Mouse (Mus musculus): Measurements from ENCODE around the gene Dcun1d1. TPM values are rescaled to one million over a fixed set of nuclear protein-coding genes. Genes with fewer than 3 reads are reported as not detected.

Gene Dcun1d1
- polyA plus RNA-seq, 1 experiment = 40.0 TPM

- Histone ChIP-seq H3K27ac (ENCODE audit: insufficient read depth, low read length) (no peak overlapping the region), H3K27me3 (ENCODE audit: control insufficient read depth, insufficient read depth, low read length) (no peaks in the 10 kb centered on the region), H3K4me1 (ENCODE audit: control insufficient read depth, insufficient read depth, low read length) (no peaks in the 10 kb centered on the region), H3K4me3 (replicated peaks; ENCODE audit: insufficient read depth, low read depth, low read length) (no peak overlapping the region)
- no peak for TF ChIP-seq CTCF (IDR thresholded peaks at IDR 0.05; ENCODE audit: borderline replicate concordance, insufficient read depth, low read depth, low read length)
- no peak for TF ChIP-seq POLR2A (IDR thresholded peaks at IDR 0.05; ENCODE audit: borderline replicate concordance, insufficient read depth, low read length)
- 87% methylated on average over 5 of the region's 5 CpGs for whole genome bisulfite sequencing
- DNase-seq = no peak
Observed at GRCm38 (mm10) chr3:35900555-35901204, 36.6 kb downstream of the Dcun1d1 start.

GRCm38 (mm10) chr3:35899109-35899508, 38.1 kb downstream of the Dcun1d1 start:
- no peak overlapping the region for H3K27ac ChIP-seq (ENCODE audit: insufficient read depth, low read length)
- H3K27me3 ChIP-seq (ENCODE audit: control insufficient read depth, insufficient read depth, low read length) = no peaks in the 10 kb centered on the region
- no peaks in the 10 kb centered on the region for H3K4me1 ChIP-seq (ENCODE audit: control insufficient read depth, insufficient read depth, low read length)
- WGBS = 93% methylated on average over 3 of the region's 3 CpGs
- TF ChIP-seq CTCF (IDR thresholded peaks at IDR 0.05; ENCODE audit: borderline replicate concordance, insufficient read depth, low read depth, low read length) (no peak), POLR2A (IDR thresholded peaks at IDR 0.05; ENCODE audit: borderline replicate concordance, insufficient read depth, low read length) (no peak)
- DNase-seq = no peak
- H3K4me3 ChIP-seq (replicated peaks; ENCODE audit: insufficient read depth, low read depth, low read length) = no peak overlapping the region

- no peak for DNase-seq
- Histone ChIP-seq H3K4me3 (replicated peaks; ENCODE audit: insufficient read depth, low read depth, low read length) (no peak overlapping the region), H3K4me1 (ENCODE audit: control insufficient read depth, insufficient read depth, low read length) (no peaks in the 10 kb centered on the region), H3K27ac (ENCODE audit: insufficient read depth, low read length) (no peak overlapping the region), H3K27me3 (ENCODE audit: control insufficient read depth, insufficient read depth, low read length) (no peaks in the 10 kb centered on the region)
- 90% methylated on average over 2 of the region's 2 CpGs for WGBS
- TF ChIP-seq POLR2A (IDR thresholded peaks at IDR 0.05; ENCODE audit: borderline replicate concordance, insufficient read depth, low read length) (no peak), CTCF (IDR thresholded peaks at IDR 0.05; ENCODE audit: borderline replicate concordance, insufficient read depth, low read depth, low read length) (no peak)
Observed at GRCm38 (mm10) chr3:35897900-35898299, 39.3 kb downstream of the Dcun1d1 start.

- no peaks in the 10 kb centered on the region for H3K4me1 ChIP-seq (ENCODE audit: control insufficient read depth, insufficient read depth, low read length)
- H3K4me3 ChIP-seq (replicated peaks; ENCODE audit: insufficient read depth, low read depth, low read length) = no peak overlapping the region
- no peak for DNase-seq
- TF ChIP-seq POLR2A (IDR thresholded peaks at IDR 0.05; ENCODE audit: borderline replicate concordance, insufficient read depth, low read length) = no peak
- H3K27ac ChIP-seq (ENCODE audit: insufficient read depth, low read length) = no peak overlapping the region
- whole genome bisulfite sequencing = 84% methylated on average over 5 of the region's 5 CpGs
- H3K27me3 ChIP-seq (ENCODE audit: control insufficient read depth, insufficient read depth, low read length) = no peaks in the 10 kb centered on the region
Observed at GRCm38 (mm10) chr3:35893156-35893555, 44.1 kb downstream of the Dcun1d1 start.

- no peak for TF ChIP-seq POLR2A (IDR thresholded peaks at IDR 0.05; ENCODE audit: borderline replicate concordance, insufficient read depth, low read length)
- no peaks in the 10 kb centered on the region for H3K4me1 ChIP-seq (ENCODE audit: control insufficient read depth, insufficient read depth, low read length)
- 97% methylated on average over 4 of the region's 4 CpGs for WGBS
- no peak overlapping the region for H3K27ac ChIP-seq (ENCODE audit: insufficient read depth, low read length)
- no peak for DNase-seq
- H3K4me3 ChIP-seq (replicated peaks; ENCODE audit: insufficient read depth, low read depth, low read length) = no peak overlapping the region
- H3K27me3 ChIP-seq (ENCODE audit: control insufficient read depth, insufficient read depth, low read length) = no peaks in the 10 kb centered on the region
Observed at GRCm38 (mm10) chr3:35891123-35891522, 46.1 kb downstream of the Dcun1d1 start.

GRCm38 (mm10) chr3:35889531-35889930, 47.7 kb downstream of the Dcun1d1 start:
- Histone ChIP-seq H3K27me3 (ENCODE audit: control insufficient read depth, insufficient read depth, low read length) (no peaks in the 10 kb centered on the region), H3K4me3 (replicated peaks; ENCODE audit: insufficient read depth, low read depth, low read length) (no peak overlapping the region), H3K27ac (ENCODE audit: insufficient read depth, low read length) (no peak overlapping the region), H3K4me1 (ENCODE audit: control insufficient read depth, insufficient read depth, low read length) (no peaks in the 10 kb centered on the region)
- no peak for DNase-seq
- TF ChIP-seq CTCF (IDR thresholded peaks at IDR 0.05; ENCODE audit: borderline replicate concordance, insufficient read depth, low read depth, low read length) (no peak), POLR2A (IDR thresholded peaks at IDR 0.05; ENCODE audit: borderline replicate concordance, insufficient read depth, low read length) (no peak)
- 94% methylated on average over 2 of the region's 2 CpGs for WGBS

GRCm38 (mm10) chr3:35883267-35883666, 54.0 kb downstream of the Dcun1d1 start:
- Histone ChIP-seq H3K4me1 (ENCODE audit: control insufficient read depth, insufficient read depth, low read length) (no peaks in the 10 kb centered on the region), H3K27me3 (ENCODE audit: control insufficient read depth, insufficient read depth, low read length) (no peaks in the 10 kb centered on the region), H3K4me3 (replicated peaks; ENCODE audit: insufficient read depth, low read depth, low read length) (no peak overlapping the region), H3K27ac (ENCODE audit: insufficient read depth, low read length) (no peak overlapping the region)
- TF ChIP-seq CTCF (IDR thresholded peaks at IDR 0.05; ENCODE audit: borderline replicate concordance, insufficient read depth, low read depth, low read length) (no peak), POLR2A (IDR thresholded peaks at IDR 0.05; ENCODE audit: borderline replicate concordance, insufficient read depth, low read length) (no peak)
- DNase-seq = no peak

GRCm38 (mm10) chr3:35849326-35849725, 87.9 kb downstream of the Dcun1d1 start:
- H3K27me3 ChIP-seq (ENCODE audit: control insufficient read depth, insufficient read depth, low read length) = no peaks in the 10 kb centered on the region
- no peaks in the 10 kb centered on the region for H3K4me1 ChIP-seq (ENCODE audit: control insufficient read depth, insufficient read depth, low read length)
- 83% methylated on average over 9 of the region's 9 CpGs for WGBS
- H3K4me3 ChIP-seq (replicated peaks; ENCODE audit: insufficient read depth, low read depth, low read length) = no peak overlapping the region
- no peak overlapping the region for H3K27ac ChIP-seq (ENCODE audit: insufficient read depth, low read length)
- TF ChIP-seq CTCF (IDR thresholded peaks at IDR 0.05; ENCODE audit: borderline replicate concordance, insufficient read depth, low read depth, low read length) = no peak
- no peak for DNase-seq

Other genes with a start within 250 kb of the Dcun1d1 start
- 159 and 163 TPM in 2 replicates for gene Atp11b, start 183.3 kb downstream of the Dcun1d1 start, polyA plus RNA-seq (2012; rRNA removed)
- gene Mccc1, start 63.2 kb upstream of the Dcun1d1 start, polyA plus RNA-seq (2012; rRNA removed) = 38.5 and 39.3 TPM in 2 replicates
- gene Ccdc144b, start 116.1 kb upstream of the Dcun1d1 start, polyA plus RNA-seq (2012; rRNA removed) = not detected in 2 replicates
- 57.4 and 59.6 TPM in 2 replicates for gene Acad9, start 128.5 kb upstream of the Dcun1d1 start, polyA plus RNA-seq (2012; rRNA removed)
- gene D3Ertd254e, start 213.6 kb upstream of the Dcun1d1 start, polyA plus RNA-seq (2012; rRNA removed) = 5.6 and 6.2 TPM in 2 replicates